Mouse (Mus musculus) CH12.LX (cell line): ENCODE data around the gene Pgf. TPM values are rescaled to one million over a fixed set of nuclear protein-coding genes. Genes with fewer than 3 reads are reported as not detected.

Experiments
- DNase-seq: peaks from one replicate; pipeline ENCODE4 v3.0.0-alpha.2; 2013; ENCODE audit errors: extremely low read depth
- H3K27ac ChIP-seq: 2 replicates; pipeline ENCODE4 v1.5.1; 2012; ENCODE audit warnings: low read depth, mild to moderate bottlenecking, control low read depth, moderate library complexity; ENCODE audit not compliant: insufficient read depth
- H3K27me3 ChIP-seq: replicated peaks from 2 replicates; pipeline ENCODE3; 2012; ENCODE audit warnings: inconsistent platforms
- H3K36me3 ChIP-seq, 2 experiments: replicated peaks in 1 of 2; 2 replicates each; pipeline versions ENCODE3 to v1.6.1; 2012; ENCODE audit warnings: inconsistent platforms in 1 of 2, low read length in 1 of 2, mild to moderate bottlenecking in 1 of 2, mixed read lengths in 1 of 2, moderate library complexity in 1 of 2; ENCODE audit not compliant: control insufficient read depth in 1 of 2, insufficient read depth in 1 of 2
- H3K4me1 ChIP-seq, 2 experiments: 2 replicates each; pipeline ENCODE4 v1.6.1; 2012; ENCODE audit warnings: inconsistent platforms in 1 of 2, moderate library complexity in 1 of 2; ENCODE audit not compliant: insufficient read depth in 2 of 2, control insufficient read depth in 1 of 2
- H3K4me2 ChIP-seq: 2 replicates; pipeline ENCODE4 v1.6.1; 2012; ENCODE audit warnings: low read depth, mild to moderate bottlenecking, control low read depth; ENCODE audit not compliant: poor library complexity, insufficient read depth, severe bottlenecking
- H3K4me3 ChIP-seq, 3 experiments: fragments of 150-350 bp in 1 of 3; sonication (generic) in 1 of 3; replicated peaks in 1 of 3; 2 replicates each; pipeline versions ENCODE3 to v1.5.1; 2011 to 2012; ENCODE audit warnings: low read depth in 2 of 3, low read length in 2 of 3, mild to moderate bottlenecking in 2 of 3, moderate library complexity in 2 of 3, control low read depth in 1 of 3, improper control_type of control experiment in 1 of 3, inconsistent platforms in 1 of 3, mixed read lengths in 1 of 3; ENCODE audit not compliant: poor library complexity in 1 of 3
- H3K79me2 ChIP-seq: replicated peaks from 2 replicates; pipeline ENCODE4 v1.6.1; 2012; ENCODE audit warnings: mild to moderate bottlenecking, moderate library complexity; ENCODE audit not compliant: control insufficient read depth, poor library complexity, insufficient read depth, severe bottlenecking; ENCODE audit errors: extremely low read depth
- H3K9ac ChIP-seq: 2 replicates; pipeline ENCODE4 v1.6.1; 2012; ENCODE audit warnings: low read depth, mild to moderate bottlenecking, control low read depth, moderate library complexity; ENCODE audit not compliant: insufficient read depth
- H3K9me3 ChIP-seq: replicated peaks from 2 replicates; pipeline ENCODE3; 2012; ENCODE audit warnings: low read length, inconsistent platforms, mixed read lengths
- CHD1 ChIP-seq: IDR thresholded peaks from 2 replicates; pipeline ENCODE4 v1.6.1; 2012; ENCODE audit warnings: low read depth, low read length, improper control_type of control experiment, inconsistent platforms
- CTCF ChIP-seq, 2 experiments: IDR thresholded peaks in 1 of 2; conservative IDR thresholded peaks in 1 of 2; 2 replicates each; pipeline ENCODE4 v1.5.1; 2011 to 2012; ENCODE audit warnings: low read depth in 2 of 2, low read length in 2 of 2, improper control_type of control experiment in 1 of 2, inconsistent platforms in 1 of 2, mild to moderate bottlenecking in 1 of 2, moderate library complexity in 1 of 2
- E2F4 ChIP-seq: IDR thresholded peaks from 2 replicates; pipeline ENCODE4 v1.6.1; 2011; ENCODE audit warnings: low read depth, low read length, improper control_type of control experiment; ENCODE audit not compliant: insufficient replicate concordance
- GABPA ChIP-seq: IDR thresholded peaks from 2 replicates; pipeline ENCODE4 v1.6.1; 2012; ENCODE audit warnings: low read depth, low read length, improper control_type of control experiment, inconsistent platforms; ENCODE audit not compliant: insufficient replicate concordance
- IRF4 ChIP-seq: IDR thresholded peaks from 2 replicates; pipeline ENCODE4 v1.6.1; 2014; ENCODE audit warnings: low read depth, mild to moderate bottlenecking, inconsistent platforms, low read length, improper control_type of control experiment
- MAZ ChIP-seq: IDR thresholded peaks from 2 replicates; pipeline ENCODE4 v1.6.1; 2012; ENCODE audit warnings: low read depth, mild to moderate bottlenecking, inconsistent platforms, low read length, improper control_type of control experiment, moderate library complexity
- MEF2A ChIP-seq: IDR thresholded peaks from 2 replicates; pipeline ENCODE4 v1.6.1; 2014; ENCODE audit warnings: low read depth, mild to moderate bottlenecking, inconsistent platforms, low read length, improper control_type of control experiment, borderline replicate concordance
- MXI1 ChIP-seq: IDR thresholded peaks from 2 replicates; pipeline ENCODE4 v1.6.1; 2011; ENCODE audit warnings: mild to moderate bottlenecking, low read depth, low read length, improper control_type of control experiment
- RAD21 ChIP-seq: IDR thresholded peaks from 2 replicates; pipeline ENCODE4 v1.6.1; 2011; ENCODE audit warnings: low read depth, mild to moderate bottlenecking, low read length, improper control_type of control experiment, moderate library complexity
- RCOR1 ChIP-seq: conservative IDR thresholded peaks from 2 replicates; pipeline ENCODE4 v1.6.1; 2012; ENCODE audit warnings: low read depth, mild to moderate bottlenecking, inconsistent platforms, low read length, improper control_type of control experiment
- SMC3 ChIP-seq: IDR thresholded peaks from 2 replicates; pipeline ENCODE4 v1.6.1; 2011; ENCODE audit warnings: low read depth, low read length, improper control_type of control experiment
- TCF12 ChIP-seq: IDR thresholded peaks from 2 replicates; pipeline ENCODE4 v1.6.1; 2014; ENCODE audit warnings: low read depth, mild to moderate bottlenecking, inconsistent platforms, low read length, improper control_type of control experiment
- USF2 ChIP-seq: conservative IDR thresholded peaks from 2 replicates; pipeline ENCODE4 v1.6.1; 2011; ENCODE audit warnings: low read depth, low read length, improper control_type of control experiment
- ZMIZ1 ChIP-seq: IDR thresholded peaks from 2 replicates; pipeline ENCODE4 v1.6.1; 2012; ENCODE audit warnings: low read depth, mild to moderate bottlenecking, inconsistent platforms, low read length, improper control_type of control experiment
- dilution Hi-C: fragments of 300-500 bp; cut with MboI; formaldehyde crosslinking; loops from 2 replicates; pipeline ENCODE4 v1.14.3; 2020; ENCODE audit warnings: low sequenced_read_pairs; ENCODE audit not compliant: extremely low pct_unique_long_range_greater_than_20kb, extremely low pct_ligation_motif_present
- in situ Hi-C: fragments of 300-500 bp; cut with MboI; formaldehyde crosslinking; loops from 3 replicates; pipeline ENCODE4 v1.14.3; 2019; ENCODE audit warnings: low sequenced_read_pairs, low pct_ligation_motif_present, low pct_unique_long_range_greater_than_20kb, mixed read lengths
- polyA plus RNA-seq: library from polyadenylated mRNA; unstranded; fragments of >175 nt; gene quantifications from 2 replicates; pipeline ENCODE4 v1.2.1, GENCODE M21; 2012; ENCODE audit warnings: low read depth; ENCODE audit not compliant: insufficient read length
- total RNA-seq, 2 experiments: library from RNA; depleted of rRNA; stranded (reverse); fragments of 300-350 nt in 1 of 2; fragments of >200 nt in 1 of 2; gene quantifications; 2 replicates each; pipeline ENCODE4 v1.2.3; 2012 to 2014

Gene Pgf
- total and polyA plus RNA-seq, 3 experiments, result 0.34 to 0.73 (median 0.64) TPM

- no peaks in the 10 kb centered on the region for H3K79me2 ChIP-seq
- no peak overlapping the region for H3K4me3 ChIP-seq
- no peak overlapping the region for H3K27ac ChIP-seq
- peaks cover 1 to 6% of the 10 kb centered on the region in 2 experiments for H3K36me3 ChIP-seq
- TF ChIP-seq MAZ (no peak), RCOR1 (no peak), MXI1 (no peak), CHD1 (no peak)
- peaks cover 5 to 15% of the 10 kb centered on the region in 2 experiments for H3K4me1 ChIP-seq
- no peak overlapping the region for H3K4me2 ChIP-seq
- H3K9me3 ChIP-seq, result no peaks in the 10 kb centered on the region
- dilution Hi-C loops, result no loop called here
- H3K27me3 ChIP-seq, result no peaks in the 10 kb centered on the region
- no peak overlapping the region for H3K9ac ChIP-seq
- in situ Hi-C loops, result no loop called here
- DNase-seq, result no peak
These were observed 36.5 kb downstream of the Pgf start for GRCm38 (mm10) chr12:85141096-85141495.

GRCm38 (mm10) chr12:85140036-85140701 is 37.4 kb downstream of the Pgf start:
- H3K36me3 ChIP-seq, result peaks cover 7 to 15% of the 10 kb centered on the region in 2 experiments
- no peaks in the 10 kb centered on the region for H3K27me3 ChIP-seq
- no peak for DNase-seq
- TF ChIP-seq MXI1 (no peak), ZMIZ1 (no peak), IRF4 (no peak), USF2 (no peak), MEF2A (no peak), TCF12 (no peak), E2F4 (no peak), GABPA (no peak)
- dilution Hi-C loops, result no loop called here
- no peaks in the 10 kb centered on the region for H3K79me2 ChIP-seq
- peaks cover 2 to 6% of the 10 kb centered on the region in 2 experiments; a peak in 3 of 4 replicates for H3K4me1 ChIP-seq
- no peak overlapping the region for H3K9ac ChIP-seq
- no peak overlapping the region for H3K27ac ChIP-seq
- no peaks in the 10 kb centered on the region for H3K9me3 ChIP-seq
- H3K4me3 ChIP-seq, result no peak overlapping the region
- no peak overlapping the region for H3K4me2 ChIP-seq
- in situ Hi-C loops, result no loop called here

- Histone ChIP-seq H3K27me3 (no peaks in the 10 kb centered on the region), H3K4me3 (no peak overlapping the region), H3K9me3 (no peaks in the 10 kb centered on the region), H3K79me2 (no peaks in the 10 kb centered on the region), H3K4me1 (no peaks in the 10 kb centered on the region), H3K27ac (no peak overlapping the region), H3K36me3 (peaks cover 35 to 48% of the 10 kb centered on the region in 2 experiments), H3K4me2 (no peak overlapping the region), H3K9ac (no peak overlapping the region)
- dilution Hi-C loops, result no loop called here
- in situ Hi-C loops, result no loop called here
- TF ChIP-seq RAD21 (no peak; the same call in none of the 2 replicates), SMC3 (0 out of 2 replicates have a peak, but pooled peaks have one; percentile 21), CTCF (conservative IDR thresholded peaks at IDR 0.05 in 1 of 2, IDR thresholded peaks at IDR 0.05 in 1 of 2; ENCODE audit: low read depth in 2 of 2, low read length in 2 of 2) (peak in 1 of 2 experiments; percentile 37; a peak in 2 of 4 replicates), USF2 (no peak)
- no peak for DNase-seq
These were observed 41.0 kb downstream of the Pgf start for GRCm38 (mm10) chr12:85136627-85137026.
